Mouse (Mus musculus) layer of hippocampus, adult 9-11 months (tissue): ENCODE data around the gene Tnk2.

Experiments
- DNase-seq: peaks from one replicate; pipeline ENCODE4 v3.0.0; 2022

Gene Tnk2

GRCm38 (mm10) chr16:32660557-32661321 lies 17.1 kb downstream of the Tnk2 start:
- DNase-seq: peak; percentile 71

- no peak for DNase-seq
These were observed 17.8 kb downstream of the Tnk2 start for GRCm38 (mm10) chr16:32661493-32661921.

GRCm38 (mm10) chr16:32662372-32662771 lies 18.7 kb downstream of the Tnk2 start:
- DNase-seq: no peak

- no peak for DNase-seq
These were observed 19.7 kb downstream of the Tnk2 start for GRCm38 (mm10) chr16:32663231-32663858.

GRCm38 (mm10) chr16:32664211-32664610 lies 20.5 kb downstream of the Tnk2 start:
- DNase-seq: no peak

GRCm38 (mm10) chr16:32665851-32666665 lies 22.4 kb downstream of the Tnk2 start:
- DNase-seq: no peak

- no peak for DNase-seq
These were observed 23.2 kb downstream of the Tnk2 start for GRCm38 (mm10) chr16:32666671-32667551.

GRCm38 (mm10) chr16:32667552-32667872 lies 23.8 kb downstream of the Tnk2 start:
- no peak for DNase-seq

GRCm38 (mm10) chr16:32668030-32668429 lies 24.4 kb downstream of the Tnk2 start:
- no peak for DNase-seq

GRCm38 (mm10) chr16:32668472-32668871 lies 24.8 kb downstream of the Tnk2 start:
- no peak for DNase-seq

- DNase-seq: no peak
These were observed 25.6 kb downstream of the Tnk2 start for GRCm38 (mm10) chr16:32669243-32669642.

- DNase-seq: no peak
These were observed 26.9 kb downstream of the Tnk2 start for GRCm38 (mm10) chr16:32670354-32671124.

- DNase-seq: no peak
These were observed 27.7 kb downstream of the Tnk2 start for GRCm38 (mm10) chr16:32671206-32671887.

- no peak for DNase-seq
These were observed 28.6 kb downstream of the Tnk2 start for GRCm38 (mm10) chr16:32672250-32672649.

GRCm38 (mm10) chr16:32672861-32673560 lies 29.3 kb downstream of the Tnk2 start:
- no peak for DNase-seq

- no peak for DNase-seq
These were observed 30.6 kb downstream of the Tnk2 start for GRCm38 (mm10) chr16:32674121-32674740.

- DNase-seq: no peak
These were observed 33.5 kb downstream of the Tnk2 start for GRCm38 (mm10) chr16:32677040-32677700.

- no peak for DNase-seq
These were observed 34.2 kb downstream of the Tnk2 start for GRCm38 (mm10) chr16:32677903-32678302.

GRCm38 (mm10) chr16:32678812-32679211 lies 35.1 kb downstream of the Tnk2 start:
- DNase-seq: no peak

- DNase-seq: no peak
These were observed 36.3 kb downstream of the Tnk2 start for GRCm38 (mm10) chr16:32679976-32680375.
